Mouse (Mus musculus) left cerebral cortex, postnatal 36 days (tissue): Measurements from ENCODE around the gene Bdp1. TPM values are rescaled to one million over a fixed set of nuclear protein-coding genes. Genes with fewer than 3 reads are reported as not detected.
A peak's percentile ranks its signal among the peaks of the same experiment; 100 is the strongest.

Experiments
- DNase-seq, 2 experiments: peaks; one replicate each; pipeline ENCODE4 v3.0.0; 2021 to 2022; ENCODE audit warnings: low spot score in 2 of 2, mixed read lengths in 1 of 2
- intact Hi-C: fragments of 180-260 bp; cut with DNase I; formaldehyde crosslinking; loops from one replicate; pipeline ENCODE4 v1.15.1; 2025
- total RNA-seq, 2 experiments: library from RNA; stranded (reverse); gene quantifications; 2 replicates each; pipeline ENCODE4 v1.2.3; 2021

Bdp1 gene
- total RNA-seq, 2 experiments from 2014 or later = 29.2 to 51.6 TPM

- DNase-seq = peak; percentile 75 to 78
- intact Hi-C loops = loop anchor here (10.0 kb wide), 1 partner anchor 660 kb away; no protein-coding TSS in a partner anchor
These were observed 88.7 kb downstream of the Bdp1 start, which contains the start of gene Mccc2 for GRCm38 (mm10) chr13:100014906-100015895. Gene Mccc2 (minus strand): TSS chr13:100015639.

GRCm38 (mm10) chr13:100005911-100006496, 97.9 kb downstream of the Bdp1 start:
- no peak for DNase-seq
- intact Hi-C loops = no loop called here

- intact Hi-C loops = no loop called here
- peak; percentile 72 to 73 for DNase-seq
These were observed 102.1 kb downstream of the Bdp1 start for GRCm38 (mm10) chr13:100001790-100002196.

- intact Hi-C loops = no loop called here
- no peak for DNase-seq
These were observed 104.8 kb downstream of the Bdp1 start for GRCm38 (mm10) chr13:99999078-99999477.

- intact Hi-C loops = no loop called here
- no peak for DNase-seq
These were observed 105.8 kb downstream of the Bdp1 start for GRCm38 (mm10) chr13:99998099-99998498.

- intact Hi-C loops = loop anchor here (10.0 kb wide), 1 partner anchor 125 kb away; no protein-coding TSS in a partner anchor
- no peak for DNase-seq
These were observed 114.3 kb downstream of the Bdp1 start for GRCm38 (mm10) chr13:99989592-99989991.

- intact Hi-C loops = loop anchor here (10.0 kb wide), 1 partner anchor 119 kb away; no protein-coding TSS in a partner anchor
- no peak for DNase-seq
These were observed 120.5 kb downstream of the Bdp1 start for GRCm38 (mm10) chr13:99983320-99983719.

- DNase-seq = no peak
- intact Hi-C loops = no loop called here
These were observed 124.5 kb downstream of the Bdp1 start for GRCm38 (mm10) chr13:99979406-99979805.

GRCm38 (mm10) chr13:99970089-99970488, 133.8 kb downstream of the Bdp1 start:
- no peak for DNase-seq
- intact Hi-C loops = no loop called here

Other genes starting within 250 kb of the Bdp1 start
- gene Cartpt, start 203.0 kb downstream of the Bdp1 start, total RNA-seq = 10 to 100 TPM; 18.7 to 33.6 TPM
- gene Mccc2, start 88.4 kb downstream of the Bdp1 start, total RNA-seq = 10 to 100 TPM; 21.4 to 24.5 TPM
- 10 to 100 TPM; 18.6 to 20.8 TPM for gene Serf1, start 3.9 kb upstream of the Bdp1 start, total RNA-seq
- gene Smn1, start 20.8 kb upstream of the Bdp1 start, total RNA-seq = 10 to 100 TPM; 36.8 to 41.3 TPM
- gene Naip2, start 98.0 kb upstream of the Bdp1 start, total RNA-seq = under 1 TPM; 0.34 to 0.39 TPM
- gene Naip5, start 142.3 kb upstream of the Bdp1 start, total RNA-seq = under 1 TPM; 0.20 to 0.39 TPM
- gene Naip6, start 213.6 kb upstream of the Bdp1 start, total RNA-seq = under 1 TPM; 0.17 to 0.18 TPM